Mouse (Mus musculus) erythroblast, embryonic 14.5 days (primary cell): ENCODE data around the gene Ncln.

ENCODE experiments used
- GATA1 ChIP-seq: IDR thresholded peaks from 2 replicates; pipeline ENCODE4 v1.6.1; 2012; ENCODE audit warnings: low read length, inconsistent platforms, mixed read lengths
- TAL1 ChIP-seq: IDR thresholded peaks from 3 replicates; pipeline ENCODE4 v1.6.1; 2012; ENCODE audit warnings: low read length, inconsistent platforms, mixed read lengths

GRCm38 (mm10) chr10:81484441-81485059 is 11.6 kb downstream of the Ncln start:
- TF ChIP-seq TAL1 (no peak), GATA1 (no peak)
